Mouse (Mus musculus): Measurements from ENCODE around the gene Pld5. TPM values are rescaled to one million over a fixed set of nuclear protein-coding genes. Genes with fewer than 3 reads are reported as not detected.

Pld5 gene
- polyA plus RNA-seq, 1 experiment from 2014 or later, result 2.3 TPM

DNA sequence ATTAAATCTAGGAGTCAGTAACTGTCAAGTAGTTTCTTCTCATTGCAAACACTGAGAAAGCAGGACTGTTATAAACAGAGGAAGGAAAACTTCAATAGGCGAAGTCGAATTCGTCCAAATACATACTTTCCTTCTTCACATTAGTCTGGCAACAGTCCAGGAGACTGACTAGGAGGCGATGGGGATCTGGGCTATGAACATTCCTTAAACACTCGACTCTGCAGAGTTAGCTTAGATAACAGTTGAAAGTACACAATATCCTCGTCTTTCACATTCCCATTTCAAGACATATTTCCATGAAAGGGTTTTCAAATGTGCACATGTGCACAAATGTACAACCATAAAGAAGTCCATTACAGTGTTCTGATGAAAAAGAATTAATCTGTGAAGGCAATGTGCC lies 129.8 kb downstream of the Pld5 start:
- ATAC-seq (ENCODE audit: low FRiP score, low read depth), result no peak
- no peaks in the 10 kb centered on the region for H3K9me3 ChIP-seq
- no peak overlapping the region for H3K27ac ChIP-seq
- H3K4me3 ChIP-seq, result no peak overlapping the region
- no peaks in the 10 kb centered on the region for H3K27me3 ChIP-seq (replicated peaks)
- WGBS, result 89% methylated on average over 6 of the region's 6 CpGs
- no peak overlapping the region for H3K9ac ChIP-seq
- no peak overlapping the region for H3K4me2 ChIP-seq (replicated peaks)
- no peaks in the 10 kb centered on the region for H3K4me1 ChIP-seq
- no peaks in the 10 kb centered on the region for H3K36me3 ChIP-seq

DNA sequence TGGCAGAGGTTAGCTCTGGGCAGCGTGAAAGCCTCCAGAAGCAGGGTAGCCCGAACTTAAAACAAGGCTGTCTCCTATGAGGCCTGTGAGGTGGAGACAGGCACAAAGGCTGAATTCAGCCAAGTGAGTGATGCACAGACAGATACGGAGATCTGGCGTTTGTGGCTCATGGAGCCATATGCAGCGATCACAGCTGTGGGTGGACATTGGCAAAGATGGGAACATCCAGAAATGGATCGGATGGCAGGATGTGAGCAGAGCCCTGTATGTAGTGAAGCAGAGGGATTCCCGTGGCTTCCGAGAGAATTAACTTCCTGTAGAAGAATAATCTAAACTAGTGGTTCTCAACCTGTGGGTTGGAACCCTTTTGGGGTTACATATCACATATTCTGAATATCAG lies 140.7 kb downstream of the Pld5 start:
- 82% methylated on average over 8 of the region's 8 CpGs for WGBS
- Histone ChIP-seq H3K4me2 (replicated peaks) (no peak overlapping the region), H3K4me1 (no peaks in the 10 kb centered on the region), H3K36me3 (no peaks in the 10 kb centered on the region), H3K4me3 (no peak overlapping the region), H3K27me3 (replicated peaks) (no peaks in the 10 kb centered on the region), H3K9me3 (no peaks in the 10 kb centered on the region), H3K27ac (no peak overlapping the region), H3K9ac (no peak overlapping the region)
- no peak for ATAC-seq (ENCODE audit: low FRiP score, low read depth)

DNA sequence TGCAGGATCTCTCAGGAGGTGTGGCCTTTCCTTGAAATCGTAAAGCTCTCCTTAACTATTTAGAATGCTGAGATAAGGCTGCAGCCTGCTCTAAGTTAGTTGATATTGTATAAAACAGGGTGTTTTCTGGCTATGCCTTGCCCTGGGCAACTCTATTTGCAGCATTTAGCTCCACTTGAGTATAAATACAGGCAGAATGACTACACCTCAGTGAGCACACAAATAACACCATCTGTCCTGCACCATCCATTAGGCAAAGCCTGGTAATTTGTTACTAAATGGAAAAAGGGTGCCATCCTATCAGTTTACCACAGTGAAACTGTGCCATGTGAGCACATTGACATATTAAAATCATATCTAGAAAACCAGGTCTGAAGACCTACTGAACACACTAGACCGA lies 149.3 kb downstream of the Pld5 start:
- Histone ChIP-seq H3K4me3 (no peak overlapping the region), H3K9ac (no peak overlapping the region), H3K9me3 (no peaks in the 10 kb centered on the region), H3K4me1 (no peaks in the 10 kb centered on the region), H3K36me3 (no peaks in the 10 kb centered on the region), H3K27me3 (replicated peaks) (no peaks in the 10 kb centered on the region), H3K27ac (no peak overlapping the region), H3K4me2 (replicated peaks) (no peak overlapping the region)
- WGBS, result 78% methylated on average over 2 of the region's 2 CpGs
- no peak for ATAC-seq (ENCODE audit: low FRiP score, low read depth)

DNA sequence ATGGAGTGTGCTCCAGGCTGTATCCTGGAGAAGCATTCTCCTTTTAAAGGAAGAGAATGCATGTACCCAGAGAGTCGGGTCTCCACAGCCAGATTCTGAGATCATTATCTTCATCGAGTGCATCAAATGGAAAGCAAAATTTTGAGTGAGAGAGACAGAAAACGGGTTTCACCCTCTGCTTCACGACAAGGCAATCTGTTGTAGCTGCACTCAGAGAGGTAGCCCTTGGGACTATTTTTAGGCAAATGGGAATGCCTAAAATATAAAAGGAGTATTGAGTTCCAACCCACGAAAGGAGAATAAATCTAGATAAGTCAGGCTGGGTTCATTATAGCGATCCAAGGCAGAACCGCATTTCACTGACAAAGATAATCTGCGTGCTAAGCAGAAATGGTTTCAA lies 150.7 kb downstream of the Pld5 start:
- no peak overlapping the region for H3K4me3 ChIP-seq

GRCm38 (mm10) chr1:176123781-176124180 lies 151.3 kb downstream of the Pld5 start:
- Histone ChIP-seq H3K9me3 (no peaks in the 10 kb centered on the region), H3K4me2 (replicated peaks) (no peak overlapping the region), H3K36me3 (no peaks in the 10 kb centered on the region), H3K4me3 (no peak overlapping the region), H3K27ac (no peak overlapping the region), H3K27me3 (replicated peaks) (no peaks in the 10 kb centered on the region), H3K4me1 (no peaks in the 10 kb centered on the region), H3K9ac (no peak overlapping the region)
- ATAC-seq (ENCODE audit: low FRiP score, low read depth), result no peak
- 70% methylated on average over 2 of the region's 2 CpGs for WGBS

More for the DNA sequence above, 150.7 kb downstream of the Pld5 start:
- WGBS, result 79% methylated on average over 8 of the region's 8 CpGs
- no peak overlapping the region for H3K9ac ChIP-seq
- H3K27ac ChIP-seq, result no peak overlapping the region
- no peak overlapping the region for H3K4me2 ChIP-seq (replicated peaks)
- no peak for ATAC-seq (ENCODE audit: low FRiP score, low read depth)
- no peaks in the 10 kb centered on the region for H3K4me1 ChIP-seq
- H3K36me3 ChIP-seq, result no peaks in the 10 kb centered on the region
- no peaks in the 10 kb centered on the region for H3K27me3 ChIP-seq (replicated peaks)
- no peaks in the 10 kb centered on the region for H3K9me3 ChIP-seq

GRCm38 (mm10) chr1:176115604-176116003 lies 159.5 kb downstream of the Pld5 start:
- H3K27ac ChIP-seq, result no peak overlapping the region
- no peaks in the 10 kb centered on the region for H3K36me3 ChIP-seq
- no peak overlapping the region for H3K4me3 ChIP-seq
- H3K4me1 ChIP-seq, result no peaks in the 10 kb centered on the region
- no peak for ATAC-seq (ENCODE audit: low FRiP score, low read depth)
- WGBS, result 87% methylated on average over 4 of the region's 4 CpGs
- H3K9me3 ChIP-seq, result no peaks in the 10 kb centered on the region
- no peak overlapping the region for H3K4me2 ChIP-seq (replicated peaks)
- H3K9ac ChIP-seq, result no peak overlapping the region
- H3K27me3 ChIP-seq (replicated peaks), result no peaks in the 10 kb centered on the region

DNA sequence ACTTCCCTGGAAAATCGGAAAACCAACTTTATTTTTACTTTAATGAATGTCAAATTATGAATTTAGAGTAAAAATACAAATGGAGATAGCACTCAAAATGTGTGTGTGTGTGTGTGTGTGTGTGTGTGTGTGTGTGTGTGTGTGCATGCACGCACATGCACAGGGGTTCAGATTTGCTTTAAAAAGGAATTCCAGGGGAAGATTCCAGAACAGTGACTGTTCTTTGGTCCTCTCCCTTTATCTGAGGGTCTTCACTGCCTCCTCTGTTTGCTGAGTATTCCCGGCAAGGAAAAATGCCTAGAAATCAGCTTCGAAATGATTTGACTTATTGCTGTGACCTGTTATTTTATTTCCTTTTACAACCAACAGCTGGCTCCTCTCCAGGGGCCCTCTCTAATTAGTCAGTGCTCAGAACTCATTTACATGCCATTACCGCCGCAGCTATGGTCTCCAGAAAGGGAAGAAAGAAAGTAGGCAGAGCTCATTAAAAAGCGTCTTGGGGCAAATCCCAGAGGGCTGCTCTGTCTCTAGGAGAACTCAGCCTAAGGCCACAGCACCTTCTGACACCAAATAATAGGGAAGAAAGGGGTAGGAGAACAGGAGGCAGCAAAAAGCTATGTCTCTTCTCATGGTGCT lies 176.3 kb downstream of the Pld5 start:
- no peak overlapping the region for H3K27ac ChIP-seq
- H3K4me2 ChIP-seq (replicated peaks), result no peak overlapping the region
- H3K4me3 ChIP-seq, result no peak overlapping the region
- H3K9me3 ChIP-seq, result no peaks in the 10 kb centered on the region
- H3K4me1 ChIP-seq, result peaks cover 4% of the 10 kb centered on the region; the same call in 1 of the 2 replicates
- peak; percentile 86 for ATAC-seq (ENCODE audit: low FRiP score, low read depth)
- 23% methylated on average over 7 of the region's 7 CpGs for WGBS
- no peaks in the 10 kb centered on the region for H3K27me3 ChIP-seq (replicated peaks)
- no peak overlapping the region for H3K9ac ChIP-seq
- no peaks in the 10 kb centered on the region for H3K36me3 ChIP-seq

DNA sequence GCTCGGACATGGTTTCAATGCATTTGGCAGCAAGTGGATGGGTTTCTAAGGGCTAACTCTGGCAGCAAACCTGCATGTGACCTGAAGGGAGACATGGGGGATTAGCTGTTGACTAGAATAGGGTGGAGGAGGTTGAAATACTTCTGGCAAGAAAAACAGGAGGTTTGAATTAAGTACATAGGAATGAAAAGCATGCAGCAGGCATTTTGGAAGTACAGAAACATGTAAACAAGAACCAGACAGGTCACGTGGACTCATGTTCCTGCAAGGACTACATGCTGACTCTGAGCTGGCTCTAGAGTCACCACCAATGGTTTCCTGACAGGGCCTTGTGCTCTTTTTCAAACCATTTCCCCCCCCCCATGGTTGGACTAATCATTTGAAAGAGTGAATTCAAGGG lies 183.0 kb downstream of the Pld5 start:
- Histone ChIP-seq H3K27me3 (replicated peaks) (no peaks in the 10 kb centered on the region), H3K27ac (no peak overlapping the region), H3K9ac (no peak overlapping the region), H3K36me3 (no peaks in the 10 kb centered on the region), H3K4me2 (replicated peaks) (no peak overlapping the region), H3K9me3 (no peaks in the 10 kb centered on the region), H3K4me1 (no peaks in the 10 kb centered on the region), H3K4me3 (no peak overlapping the region)
- no peak for ATAC-seq (ENCODE audit: low FRiP score, low read depth)
- 82% methylated on average over 2 of the region's 2 CpGs for WGBS

GRCm38 (mm10) chr1:176089382-176089781 lies 185.7 kb downstream of the Pld5 start:
- no peaks in the 10 kb centered on the region for H3K4me1 ChIP-seq
- H3K27ac ChIP-seq, result no peak overlapping the region
- WGBS, result 90% methylated on average over 3 of the region's 3 CpGs
- H3K4me2 ChIP-seq (replicated peaks), result no peak overlapping the region
- no peak for ATAC-seq (ENCODE audit: low FRiP score, low read depth)
- no peak overlapping the region for H3K4me3 ChIP-seq
- no peaks in the 10 kb centered on the region for H3K36me3 ChIP-seq
- H3K27me3 ChIP-seq (replicated peaks), result no peaks in the 10 kb centered on the region
- H3K9ac ChIP-seq, result no peak overlapping the region
- no peaks in the 10 kb centered on the region for H3K9me3 ChIP-seq

GRCm38 (mm10) chr1:176085952-176086648 lies 189.0 kb downstream of the Pld5 start:
- 78% methylated on average over 13 of the region's 13 CpGs for WGBS
- Histone ChIP-seq H3K4me2 (replicated peaks) (no peak overlapping the region), H3K27me3 (replicated peaks) (no peaks in the 10 kb centered on the region)

GRCm38 (mm10) chr1:176082306-176082705 lies 192.8 kb downstream of the Pld5 start:
- Histone ChIP-seq H3K27ac (no peak overlapping the region), H3K36me3 (no peaks in the 10 kb centered on the region), H3K27me3 (replicated peaks) (no peaks in the 10 kb centered on the region), H3K9ac (no peak overlapping the region), H3K4me1 (no peaks in the 10 kb centered on the region), H3K4me2 (replicated peaks) (no peak overlapping the region), H3K9me3 (no peaks in the 10 kb centered on the region), H3K4me3 (no peak overlapping the region)
- ATAC-seq (ENCODE audit: low FRiP score, low read depth), result no peak
- WGBS, result 62% methylated on average over 4 of the region's 4 CpGs

More at GRCm38 (mm10) chr1:176085952-176086648, 189.0 kb downstream of the Pld5 start:
- H3K27ac ChIP-seq, result no peak overlapping the region
- no peak overlapping the region for H3K9ac ChIP-seq
- H3K4me3 ChIP-seq, result no peak overlapping the region
- H3K36me3 ChIP-seq, result no peaks in the 10 kb centered on the region
- ATAC-seq (ENCODE audit: low FRiP score, low read depth), result no peak
- H3K9me3 ChIP-seq, result no peaks in the 10 kb centered on the region
- no peaks in the 10 kb centered on the region for H3K4me1 ChIP-seq

- Histone ChIP-seq H3K4me2 (replicated peaks) (no peak overlapping the region), H3K9ac (no peak overlapping the region), H3K36me3 (no peaks in the 10 kb centered on the region), H3K9me3 (no peaks in the 10 kb centered on the region), H3K27me3 (replicated peaks) (no peaks in the 10 kb centered on the region), H3K27ac (no peak overlapping the region), H3K4me1 (no peaks in the 10 kb centered on the region), H3K4me3 (no peak overlapping the region)
- ATAC-seq (ENCODE audit: low FRiP score, low read depth), result peak; percentile 53
- 85% methylated on average over 2 of the region's 2 CpGs for WGBS
These were observed 194.1 kb downstream of the Pld5 start for GRCm38 (mm10) chr1:176080969-176081368.

- Histone ChIP-seq H3K9me3 (no peaks in the 10 kb centered on the region), H3K9ac (no peak overlapping the region), H3K36me3 (no peaks in the 10 kb centered on the region), H3K4me2 (replicated peaks) (no peak overlapping the region), H3K27me3 (replicated peaks) (no peaks in the 10 kb centered on the region), H3K4me3 (no peak overlapping the region), H3K4me1 (peaks cover 4% of the 10 kb centered on the region; the same call in 1 of the 2 replicates), H3K27ac (no peak overlapping the region)
- 90% methylated on average over 7 of the region's 7 CpGs for WGBS
- ATAC-seq (ENCODE audit: low FRiP score, low read depth), result no peak
These were observed 196.7 kb downstream of the Pld5 start for GRCm38 (mm10) chr1:176078410-176078809.
